Mouse (Mus musculus) lung, adult 2 months (tissue): ENCODE measurements around the gene Gm20388.

Experiments used
- CTCF ChIP-seq: fragments of 200-500 bp; IDR thresholded peaks from 2 replicates; pipeline ENCODE4 v1.5.1; 2011; ENCODE audit warnings: mild to moderate bottlenecking, low read length, control low read depth; ENCODE audit not compliant: insufficient read depth
- POLR2A ChIP-seq: fragments of 200-500 bp; IDR thresholded peaks from 2 replicates; pipeline ENCODE4 v1.6.1; 2011; ENCODE audit warnings: low read depth, mild to moderate bottlenecking, control low read depth, low read length, borderline replicate concordance; ENCODE audit errors: extremely low read depth

- TF ChIP-seq CTCF, result no peak
- no peak for TF ChIP-seq POLR2A
Measured at GRCm38 (mm10) chr8:122360696-122361416, 2450.2 kb downstream of the Gm20388 start, which contains the start of gene Trhr2.
